Mouse (Mus musculus): ENCODE data around the gene Ghdc.

DNA sequence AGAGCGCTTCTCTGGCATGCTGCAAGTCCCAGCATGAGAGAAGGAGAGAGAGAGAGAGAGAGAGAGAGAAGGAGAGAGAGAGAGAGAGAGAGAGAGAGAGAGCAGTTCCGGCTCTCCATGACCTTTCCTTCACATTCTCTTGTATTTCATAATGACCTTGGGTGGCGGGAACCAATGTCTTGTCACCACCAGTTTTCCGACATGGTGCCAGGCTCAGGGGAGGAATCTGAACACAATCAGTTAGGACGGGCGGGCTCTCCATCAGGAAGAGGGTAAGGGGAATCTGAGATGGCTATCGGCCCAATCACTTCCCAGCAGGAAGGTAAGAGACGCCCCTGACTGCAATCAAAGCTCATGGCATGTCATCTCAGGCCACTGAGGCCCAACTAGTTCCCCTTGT is 9.5 kb upstream of the Ghdc start:
- no peak for TF ChIP-seq CTCF (IDR thresholded peaks at IDR 0.05; ENCODE audit: low read depth, low read length)
- TF ChIP-seq POLR2A (IDR thresholded peaks at IDR 0.05; ENCODE audit: extremely low read depth, insufficient read depth, low read length), result no peak

Measured in liver, adult 2 months (tissue).